Comparison of ENCODE assay signal across 8 mouse cellular contexts in the genomic region with DNA sequence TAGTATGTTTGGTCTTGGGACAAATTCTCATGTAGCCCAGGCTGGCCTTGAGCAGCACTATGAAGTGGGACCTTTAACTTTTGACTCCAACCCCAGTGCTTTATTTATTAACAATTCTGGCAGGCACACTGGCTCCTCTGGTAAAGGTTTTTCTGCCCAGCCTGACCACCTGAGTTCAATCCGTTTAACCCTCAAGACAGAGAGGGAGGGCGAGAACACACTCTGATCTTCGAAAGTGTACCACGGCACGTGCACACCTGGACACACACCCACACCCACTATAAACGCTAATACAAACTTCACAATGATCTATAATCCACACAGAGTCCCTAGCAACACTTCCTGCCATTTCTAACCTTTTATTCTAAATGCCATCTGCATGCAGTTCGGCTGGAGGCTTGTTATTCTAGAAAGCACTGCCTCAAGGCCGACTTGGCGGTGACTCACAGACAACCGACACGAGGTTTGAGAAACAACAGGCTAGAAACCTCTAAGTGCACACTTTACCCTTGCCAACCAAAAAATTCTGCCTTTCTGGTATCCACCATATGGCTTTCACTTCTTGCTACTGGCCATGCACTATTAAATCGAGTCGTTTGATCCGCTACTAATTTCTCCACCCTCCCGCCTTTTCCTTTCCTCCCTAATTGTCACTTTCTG. TPM values are rescaled to one million over a fixed set of nuclear protein-coding genes. Genes with fewer than 3 reads are reported as not detected.
DNase-seq lines count a peak whose midpoint lies in the region; ATAC-seq and TF ChIP-seq lines count a peak whose summit lies in the region.

No protein-coding gene starts in this region.

- H3K4me2 ChIP-seq in liver, embryonic 12.5 days: peak overlapping the region; percentile 78

- DNase-seq in embryo, embryonic 10.5 days (ENCODE audit: low spot score): peak; percentile 48
- no peak for DNase-seq in embryo, embryonic 10 days (ENCODE audit: low spot score)
- DNase-seq in thymus, adult 2 months: peak; percentile 4
- no peak for DNase-seq in thymus, adult 18-20 months
- peak; percentile 14 for DNase-seq in thymus, postnatal 14 days
- no peak for DNase-seq in gastrocnemius, postnatal 4 days (ENCODE audit: low spot score in 2 of 2)

- WGBS in thymus, adult 2 months: 1% methylated on average over 15 of the region's 15 CpGs
- 7% methylated on average over 15 of the region's 15 CpGs for WGBS in liver, embryonic 12.5 days (ENCODE audit: insufficient replicate concordance)

- H3K36me3 ChIP-seq in thymus, adult 2 months (ENCODE audit: control insufficient read depth, insufficient read depth, low read length): peaks cover 11% of the 10 kb centered on the region
- peaks cover 29% of the 10 kb centered on the region for H3K36me3 ChIP-seq in liver, embryonic 12.5 days

- no peaks in the 10 kb centered on the region for H3K27me3 ChIP-seq in thymus, adult 2 months (ENCODE audit: control insufficient read depth, insufficient read depth, low read length)
- no peaks in the 10 kb centered on the region for H3K27me3 ChIP-seq in liver, embryonic 12.5 days (replicated peaks)

- H3K9me3 ChIP-seq in liver, embryonic 12.5 days (replicated peaks): no peaks in the 10 kb centered on the region

- peaks cover 4% of the 10 kb centered on the region for H3K4me1 ChIP-seq in thymus, adult 2 months (replicated peaks; ENCODE audit: control insufficient read depth, insufficient read depth, low read length)
- peaks cover 38% of the 10 kb centered on the region for H3K4me1 ChIP-seq in liver, embryonic 12.5 days

- 0 out of 2 replicates have a peak, but pooled peaks have one; percentile 15 for ATAC-seq in granulocyte monocyte progenitor cell, adult 5-6 weeks (replicated peaks; ENCODE audit: poor library complexity, severe bottlenecking)
- ATAC-seq in liver, embryonic 12.5 days: peak; percentile 11; the same call in 1 of the 2 replicates

- TF ChIP-seq CTCF in thymus, adult 2 months (IDR thresholded peaks at IDR 0.05; ENCODE audit: borderline replicate concordance, control insufficient read depth, extremely low read depth, insufficient read depth, low read length, poor library complexity): no peak

- H3K27ac ChIP-seq in thymus, adult 2 months (ENCODE audit: control insufficient read depth, insufficient read depth, low read length): no peak overlapping the region
- H3K27ac ChIP-seq in liver, embryonic 12.5 days: peak overlapping the region; percentile 76

- peak overlapping the region; percentile 84 for H3K9ac ChIP-seq in liver, embryonic 12.5 days

- no peak for TF ChIP-seq POLR2A in thymus, adult 2 months (IDR thresholded peaks at IDR 0.05; ENCODE audit: control insufficient read depth, extremely low read depth, insufficient read depth, low read length, poor library complexity)

- peak overlapping the region; percentile 56 for H3K4me3 ChIP-seq in thymus, adult 2 months (ENCODE audit: control insufficient read depth, insufficient read depth, low read length)
- peak overlapping the region; percentile 87 for H3K4me3 ChIP-seq in liver, embryonic 12.5 days

RNA-seq across cellular contexts. Expression of gene Umps, which starts 0.8 kb away (rescaled TPM):
- polyA plus RNA-seq in thymus, adult 2 months (2012; rRNA removed): 14.7 and 18.6 TPM in 2 replicates
- 69.3 and 73.3 TPM in 2 replicates for total RNA-seq in granulocyte monocyte progenitor cell, adult 5-6 weeks (2014; fragmentation: Nextera tagmentation)
- 129 and 134 TPM in 2 replicates for total RNA-seq in granulocyte monocyte progenitor cell, adult 5-6 weeks (2017)
- 66.6 and 68.0 TPM in 2 replicates for polyA plus RNA-seq in liver, embryonic 12.5 days (2016; fragmentation: Nextera tagmentation; extraction: Ambion mirVana)
- 10 to 100 TPM; 13.4 to 13.5 TPM for total RNA-seq in gastrocnemius, postnatal 4 days (2021)

Comparison
In these comparisons a context has a peak if more than half of its experiments do, and no peak if none do; other contexts are left out.
1. DNase-seq: peak in embryo, embryonic 10.5 days (single experiment), thymus, adult 2 months (single experiment) and thymus, postnatal 14 days (single experiment); none in embryo, embryonic 10 days (single experiment), thymus, adult 18-20 months (0 of 2) and gastrocnemius, postnatal 4 days (0 of 2).
2. RNA of gene Umps, which starts 0.8 kb away (total RNA-seq): 69.3 to 134 TPM in granulocyte monocyte progenitor cell, adult 5-6 weeks; 13.4 to 13.5 TPM in gastrocnemius, postnatal 4 days; every median in the first group is over 4 times any median in the second.